Mouse (Mus musculus) forebrain, embryonic 16.5 days (tissue): ENCODE measurements around the gene Eif4g3. TPM values are rescaled to one million over a fixed set of nuclear protein-coding genes. Genes with fewer than 3 reads are reported as not detected.

Experiments used
- ATAC-seq: fragments of 200-750 bp; cut with Nextera tagmentation; 2 replicates; pipeline ENCODE4 v1.8.0; 2017; ENCODE audit warnings: mild to moderate bottlenecking, moderate library complexity
- H3K27ac ChIP-seq: fragments of 300-500 bp; sonication (generic); 2 replicates; pipeline ENCODE4 v1.5.1; 2014; ENCODE audit warnings: low read length, control low read depth
- H3K27me3 ChIP-seq: fragments of 300-500 bp; sonication (generic); replicated peaks from 2 replicates; pipeline ENCODE4 v1.6.1; 2014; ENCODE audit warnings: low read length; ENCODE audit not compliant: control insufficient read depth, insufficient read depth
- H3K36me3 ChIP-seq: fragments of 300-500 bp; sonication (generic); 2 replicates; pipeline ENCODE4 v1.6.1; 2014; ENCODE audit not compliant: control insufficient read depth, insufficient read depth
- H3K4me1 ChIP-seq: fragments of 300-500 bp; sonication (generic); replicated peaks from 2 replicates; pipeline ENCODE4 v1.6.1; 2014; ENCODE audit warnings: low read length; ENCODE audit not compliant: control insufficient read depth, insufficient read depth
- H3K4me2 ChIP-seq: fragments of 300-500 bp; sonication (generic); 2 replicates; pipeline ENCODE4 v1.6.1; 2014; ENCODE audit warnings: mild to moderate bottlenecking, low read length, control low read depth
- H3K4me3 ChIP-seq: fragments of 300-500 bp; sonication (generic); replicated peaks from 2 replicates; pipeline ENCODE4 v1.5.1; 2014; ENCODE audit warnings: mild to moderate bottlenecking, low read length, control low read depth
- H3K9ac ChIP-seq: fragments of 300-500 bp; sonication (generic); replicated peaks from 2 replicates; pipeline ENCODE4 v1.6.1; 2014; ENCODE audit warnings: low read depth, low read length, control low read depth
- H3K9me3 ChIP-seq: fragments of 300-500 bp; sonication (generic); 2 replicates; pipeline ENCODE4 v1.6.1; 2016; ENCODE audit warnings: low read length; ENCODE audit not compliant: control insufficient read depth
- WGBS: fragments of 180-500 bp; shearing (Covaris S2); extraction: QIAGEN DNeasy Blood & Tissue Kit; methylation state at CpG from one replicate; pipeline ENCODE4 v1.1.7; 2014; 5-methylcytosine and 5-hydroxymethylcytosine counted together
- polyA plus RNA-seq: library from polyadenylated mRNA; unstranded; fragments of >200 nt; fragmentation: Nextera tagmentation; extraction: Ambion mirVana; gene quantifications from 2 replicates; pipeline ENCODE4 v1.2.1, GENCODE M21; 2015

Eif4g3 gene
- polyA plus RNA-seq, 1 experiment from 2014 or later = 51.7 TPM

GRCm38 (mm10) chr4:138185961-138186360 lies 193.1 kb downstream of the Eif4g3 start:
- WGBS = 93% methylated on average over 7 of the region's 7 CpGs
- Histone ChIP-seq H3K4me2 (no peak overlapping the region), H3K4me1 (no peaks in the 10 kb centered on the region), H3K27me3 (no peaks in the 10 kb centered on the region), H3K36me3 (peaks cover 33% of the 10 kb centered on the region), H3K4me3 (no peak overlapping the region), H3K9me3 (no peaks in the 10 kb centered on the region), H3K27ac (no peak overlapping the region), H3K9ac (no peak overlapping the region)
- no peak for ATAC-seq

- Histone ChIP-seq H3K27me3 (no peaks in the 10 kb centered on the region), H3K4me3 (no peak overlapping the region), H3K9ac (no peak overlapping the region), H3K36me3 (peaks cover 34% of the 10 kb centered on the region), H3K27ac (no peak overlapping the region), H3K9me3 (no peaks in the 10 kb centered on the region), H3K4me1 (no peaks in the 10 kb centered on the region), H3K4me2 (no peak overlapping the region)
- ATAC-seq = no peak
- 92% methylated on average over 7 of the region's 7 CpGs for WGBS
Measured at GRCm38 (mm10) chr4:138187995-138188394, 195.2 kb downstream of the Eif4g3 start.

DNA sequence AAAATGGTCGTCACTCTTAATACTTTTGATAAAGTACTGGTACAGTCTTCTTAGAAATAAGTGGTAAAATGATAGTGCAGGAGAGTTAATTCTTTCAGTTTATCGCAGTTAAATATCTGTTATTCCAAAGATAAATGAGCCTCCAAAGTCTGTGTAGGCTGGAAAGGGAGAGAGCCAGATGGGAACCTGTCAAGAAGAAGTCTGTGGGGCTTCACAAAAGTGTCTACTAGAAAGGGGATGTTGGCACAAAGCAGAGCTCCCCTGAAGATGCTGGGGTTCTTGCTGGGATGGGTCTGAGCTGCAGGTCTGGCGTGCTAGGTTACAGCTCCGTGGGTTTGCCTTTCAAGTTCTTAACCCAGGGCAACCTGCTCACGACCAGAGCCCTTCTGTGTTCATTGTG lies 199.7 kb downstream of the Eif4g3 start:
- Histone ChIP-seq H3K9ac (no peak overlapping the region), H3K4me2 (no peak overlapping the region), H3K27ac (no peak overlapping the region), H3K36me3 (peaks cover 38% of the 10 kb centered on the region), H3K4me1 (no peaks in the 10 kb centered on the region), H3K27me3 (no peaks in the 10 kb centered on the region), H3K4me3 (no peak overlapping the region), H3K9me3 (no peaks in the 10 kb centered on the region)
- 72% methylated on average over 5 of the region's 5 CpGs for WGBS
- no peak for ATAC-seq

DNA sequence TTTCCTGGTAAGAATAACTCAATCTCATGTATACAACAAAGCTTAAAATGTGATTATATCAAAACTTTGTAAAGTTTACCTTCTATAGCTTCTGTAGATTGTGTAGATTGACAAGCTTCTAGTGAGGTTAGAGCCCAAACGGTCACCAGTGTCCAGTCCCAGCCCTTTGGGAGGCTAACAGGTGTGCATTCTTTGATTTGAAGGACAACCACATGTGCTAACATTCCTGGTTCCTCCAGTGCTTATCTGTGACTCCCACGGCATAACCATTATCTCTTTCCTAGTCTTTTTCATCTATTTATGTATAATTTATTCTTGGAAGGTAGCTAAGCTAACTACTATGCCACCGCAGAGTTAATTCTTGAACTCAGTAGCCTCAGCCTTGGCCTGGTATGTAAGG lies 207.9 kb downstream of the Eif4g3 start:
- Histone ChIP-seq H3K4me3 (no peak overlapping the region), H3K4me2 (no peak overlapping the region), H3K9ac (no peak overlapping the region), H3K36me3 (peaks cover 54% of the 10 kb centered on the region), H3K27ac (no peak overlapping the region), H3K27me3 (no peaks in the 10 kb centered on the region), H3K4me1 (no peaks in the 10 kb centered on the region), H3K9me3 (no peaks in the 10 kb centered on the region)
- ATAC-seq = no peak
- 95% methylated on average over 3 of the region's 3 CpGs for WGBS

DNA sequence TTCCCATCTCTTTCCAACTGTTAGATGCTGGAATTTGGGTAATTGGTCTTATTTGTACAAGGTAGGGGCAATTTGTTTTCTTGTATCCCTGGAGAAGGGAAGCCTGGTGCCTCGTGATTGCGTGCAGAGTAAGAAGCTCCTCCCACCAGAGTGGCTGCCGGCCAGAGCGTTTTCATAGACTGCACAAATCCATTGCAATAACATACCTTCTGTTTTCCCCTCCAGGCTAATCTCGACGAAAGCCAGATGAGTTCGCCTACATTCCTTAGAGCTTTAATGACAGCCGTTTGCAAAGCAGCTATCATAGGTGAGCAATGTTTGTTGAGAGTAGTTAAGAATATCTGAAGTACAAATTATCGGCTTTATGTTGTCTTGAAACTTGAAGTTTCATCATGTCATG lies 208.9 kb downstream of the Eif4g3 start:
- H3K4me3 ChIP-seq = no peak overlapping the region
- H3K4me1 ChIP-seq = no peaks in the 10 kb centered on the region
- no peak overlapping the region for H3K4me2 ChIP-seq
- ATAC-seq = no peak
- peaks cover 56% of the 10 kb centered on the region for H3K36me3 ChIP-seq
- no peaks in the 10 kb centered on the region for H3K27me3 ChIP-seq
- H3K9me3 ChIP-seq = no peaks in the 10 kb centered on the region
- no peak overlapping the region for H3K9ac ChIP-seq
- H3K27ac ChIP-seq = no peak overlapping the region
- 86% methylated on average over 9 of the region's 9 CpGs for WGBS

GRCm38 (mm10) chr4:138210116-138210515 lies 217.3 kb downstream of the Eif4g3 start:
- peaks cover 18% of the 10 kb centered on the region for H3K36me3 ChIP-seq
- 95% methylated on average over 5 of the region's 5 CpGs for WGBS
- H3K27me3 ChIP-seq = no peaks in the 10 kb centered on the region
- no peaks in the 10 kb centered on the region for H3K4me1 ChIP-seq
- H3K27ac ChIP-seq = no peak overlapping the region
- no peak overlapping the region for H3K9ac ChIP-seq
- H3K4me3 ChIP-seq = no peak overlapping the region
- ATAC-seq = no peak
- H3K9me3 ChIP-seq = no peaks in the 10 kb centered on the region
- H3K4me2 ChIP-seq = no peak overlapping the region

- 94% methylated on average over 3 of the region's 3 CpGs for WGBS
- H3K4me2 ChIP-seq = no peak overlapping the region
- H3K27me3 ChIP-seq = no peaks in the 10 kb centered on the region
- no peaks in the 10 kb centered on the region for H3K9me3 ChIP-seq
- peaks cover 16% of the 10 kb centered on the region for H3K4me1 ChIP-seq
- H3K9ac ChIP-seq = no peak overlapping the region
- H3K27ac ChIP-seq = no peak overlapping the region
- peaks cover 10% of the 10 kb centered on the region for H3K36me3 ChIP-seq
- no peak overlapping the region for H3K4me3 ChIP-seq
- no peak for ATAC-seq
Measured at GRCm38 (mm10) chr4:138213861-138214260, 221.0 kb downstream of the Eif4g3 start.

DNA sequence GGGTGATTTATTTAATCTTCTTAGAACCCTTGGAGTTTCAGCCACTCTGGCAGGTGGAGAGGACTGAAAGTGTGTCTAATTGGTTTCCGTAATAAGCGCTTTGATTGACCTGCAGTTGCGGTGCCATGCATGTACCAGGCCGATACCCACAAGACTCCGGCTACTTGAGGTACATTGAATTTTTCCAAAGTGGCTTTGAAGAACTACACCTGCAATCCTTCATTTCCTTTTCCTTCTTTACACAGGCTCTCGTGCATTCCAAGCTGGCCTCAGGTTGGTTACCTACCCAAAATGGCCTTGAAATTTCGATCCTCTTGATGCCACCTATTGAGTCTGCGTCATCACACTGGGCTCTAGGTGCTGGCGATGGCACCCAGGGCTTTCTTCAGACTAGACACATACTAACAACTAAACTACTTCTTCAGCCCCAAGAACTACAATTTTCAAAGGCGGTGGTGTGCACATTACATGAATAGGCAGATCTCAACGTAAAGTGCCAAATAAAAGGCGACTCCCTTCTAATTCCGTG lies 222.9 kb downstream of the Eif4g3 start:
- no peaks in the 10 kb centered on the region for H3K9me3 ChIP-seq
- peaks cover 28% of the 10 kb centered on the region for H3K4me1 ChIP-seq
- ATAC-seq = no peak
- H3K4me3 ChIP-seq = peak overlapping the region; percentile 96
- H3K27me3 ChIP-seq = no peaks in the 10 kb centered on the region
- H3K4me2 ChIP-seq = peak overlapping the region; percentile 81
- 44% methylated on average over 13 of the region's 13 CpGs for WGBS
- H3K9ac ChIP-seq = peak overlapping the region; percentile 99
- peak overlapping the region; percentile 99 for H3K27ac ChIP-seq
- no peaks in the 10 kb centered on the region for H3K36me3 ChIP-seq

GRCm38 (mm10) chr4:138216200-138216890 lies 223.5 kb downstream of the Eif4g3 start, which contains the start of gene Hp1bp3:
Gene Hp1bp3, plus strand, starts transcription at chr4:138216296.
- H3K4me1 ChIP-seq = peaks cover 28% of the 10 kb centered on the region
- no peaks in the 10 kb centered on the region for H3K9me3 ChIP-seq
- WGBS = under 1% methylated on average over 30 of the region's 84 CpGs
- H3K27ac ChIP-seq = peak within 1 kb of the TSS; percentile 99
- peak within 1 kb of the TSS; percentile 99 for H3K9ac ChIP-seq
- ATAC-seq = peak; percentile 60
- peak within 1 kb of the TSS; percentile 96 for H3K4me3 ChIP-seq
- H3K4me2 ChIP-seq = peak within 1 kb of the TSS; percentile 90
- no peaks in the 10 kb centered on the region for H3K36me3 ChIP-seq
- H3K27me3 ChIP-seq = no peaks in the 10 kb centered on the region
